Mouse (Mus musculus): ENCODE measurements around the gene Fopnl.

The Fopnl gene

DNA sequence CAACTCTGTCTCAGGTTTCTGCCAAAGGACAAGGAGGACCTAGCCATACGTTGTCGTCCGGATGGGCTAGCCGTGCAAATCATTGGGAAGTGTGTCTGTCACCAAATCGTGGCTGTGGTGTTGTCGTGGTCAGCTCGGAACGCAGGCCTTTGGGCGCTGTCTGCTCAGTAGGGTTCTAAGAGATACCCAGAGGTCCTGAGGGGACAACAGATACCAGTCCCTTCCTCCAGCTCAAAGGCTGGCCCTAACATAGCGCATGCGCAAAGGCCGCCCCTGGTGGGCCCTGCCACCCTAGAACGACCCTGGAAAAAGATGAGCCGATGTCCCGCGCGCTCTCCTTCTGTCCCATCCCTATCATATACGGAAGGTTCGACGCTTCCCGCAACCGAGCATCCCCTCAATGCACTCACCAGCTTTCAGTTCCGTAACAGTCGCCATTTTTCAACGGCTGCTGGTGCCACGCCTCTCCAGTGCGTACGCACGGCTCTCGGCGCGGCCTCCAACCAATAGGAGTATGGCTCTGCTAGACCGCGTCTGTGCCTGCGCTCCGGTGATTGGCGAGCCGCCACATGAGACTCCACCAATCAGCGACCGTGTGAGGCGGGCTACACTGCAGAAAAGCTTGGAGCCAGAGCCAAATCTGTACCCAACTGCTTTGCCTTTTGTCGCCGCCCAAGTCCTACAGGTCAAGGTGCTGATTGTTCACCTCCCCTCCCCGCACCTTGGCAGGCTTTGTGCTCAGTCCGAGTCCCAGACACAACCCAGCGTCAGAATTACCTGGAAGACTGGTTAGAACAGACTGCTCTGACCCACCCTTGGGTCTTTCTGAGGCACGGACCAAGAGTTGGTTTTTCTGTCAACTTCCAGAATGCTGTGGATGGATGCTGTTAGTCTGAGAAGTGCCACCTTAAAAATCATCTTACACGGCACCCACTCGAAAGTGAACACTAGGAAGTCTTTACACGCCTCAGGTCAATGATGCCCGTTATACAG, at the start of gene Fopnl:
Fopnl (minus strand) TSS at position 522 of the 993 bp plus-strand sequence.
- peak; percentile 98 for DNase-seq (ENCODE audit: low read depth)

DNA sequence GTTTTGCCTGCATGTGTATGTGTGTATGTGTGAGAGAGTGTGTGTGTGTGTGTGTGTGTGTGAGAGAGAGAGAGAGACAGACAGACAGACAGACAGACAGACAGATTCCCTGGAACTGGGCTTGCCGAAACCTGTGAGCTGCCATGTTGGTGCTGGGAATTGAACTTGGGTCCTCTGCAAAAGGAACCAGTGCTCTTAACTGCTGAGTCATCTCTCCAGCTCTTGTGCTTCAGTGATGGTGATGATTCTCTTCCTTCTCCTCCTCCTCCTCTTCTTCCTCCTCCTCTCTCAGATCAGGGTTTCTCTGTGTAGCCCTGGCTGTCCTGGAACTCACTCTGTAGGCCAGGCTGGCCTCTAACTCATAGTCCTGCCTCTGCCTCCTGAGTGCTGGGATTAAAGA, 48.8 kb upstream of the Fopnl start:
- no peak for DNase-seq (ENCODE audit: low read depth)

- no peak for DNase-seq (ENCODE audit: low read depth)
These were observed 48.3 kb upstream of the Fopnl start for GRCm38 (mm10) chr16:14365457-14365856.

DNA sequence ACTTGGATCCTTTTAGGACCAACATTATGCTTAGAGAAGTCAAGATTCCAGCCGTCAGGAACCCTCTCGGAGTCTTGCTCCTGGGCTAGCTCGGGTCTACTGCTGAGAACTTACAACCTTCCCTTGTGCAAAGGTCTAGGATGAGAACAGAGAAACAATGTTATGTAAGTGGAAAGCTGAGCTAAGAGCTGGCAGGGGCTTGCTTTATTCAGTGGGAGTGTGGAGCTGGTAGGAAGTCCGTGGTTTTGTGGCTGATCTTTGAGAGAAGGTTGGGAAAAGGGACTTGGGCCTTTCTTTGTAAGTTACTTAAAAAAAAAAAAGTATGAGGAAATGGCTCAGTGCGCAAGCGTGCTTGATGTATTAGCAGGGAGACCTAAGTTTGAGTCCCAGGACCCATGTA, 46.9 kb upstream of the Fopnl start:
- no peak for DNase-seq (ENCODE audit: low read depth)

- no peak for DNase-seq (ENCODE audit: low read depth)
These were observed 46.3 kb upstream of the Fopnl start for GRCm38 (mm10) chr16:14363496-14363895.

DNA sequence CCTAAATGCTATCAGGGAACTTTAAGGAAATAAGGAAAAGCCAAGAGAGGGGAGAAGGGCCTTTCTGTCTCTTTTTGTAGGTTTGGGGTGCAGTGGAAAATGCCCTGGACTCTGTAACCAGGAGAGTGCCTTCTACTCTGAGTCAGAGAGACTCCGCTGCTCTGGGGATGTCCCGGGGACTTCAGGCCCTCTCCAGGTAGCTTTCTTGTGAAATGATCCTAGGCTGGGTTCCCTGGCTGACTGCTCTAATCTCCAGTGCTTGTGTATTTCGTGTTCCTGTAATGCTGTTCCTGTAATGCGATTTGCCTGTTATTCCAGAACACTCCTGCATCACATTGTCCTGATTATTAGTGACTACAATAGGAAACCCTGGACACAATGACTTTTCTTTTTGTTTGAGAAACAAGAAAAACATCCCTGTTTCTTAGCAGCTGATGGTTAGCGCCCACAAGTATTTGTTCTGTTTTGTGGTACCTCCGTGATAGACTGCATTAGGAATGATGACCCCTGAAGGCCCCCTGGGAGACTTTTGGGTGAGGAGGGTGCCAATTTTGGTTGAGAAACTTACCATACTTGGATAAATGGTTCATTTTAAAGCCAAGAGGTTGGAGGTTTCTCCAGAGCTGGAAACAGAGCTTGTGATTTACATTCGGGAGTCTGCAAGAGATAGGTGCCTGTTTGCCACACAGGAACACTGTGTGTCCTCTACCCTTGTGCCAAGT, 45.1 kb upstream of the Fopnl start:
- no peak for DNase-seq (ENCODE audit: low read depth)

DNA sequence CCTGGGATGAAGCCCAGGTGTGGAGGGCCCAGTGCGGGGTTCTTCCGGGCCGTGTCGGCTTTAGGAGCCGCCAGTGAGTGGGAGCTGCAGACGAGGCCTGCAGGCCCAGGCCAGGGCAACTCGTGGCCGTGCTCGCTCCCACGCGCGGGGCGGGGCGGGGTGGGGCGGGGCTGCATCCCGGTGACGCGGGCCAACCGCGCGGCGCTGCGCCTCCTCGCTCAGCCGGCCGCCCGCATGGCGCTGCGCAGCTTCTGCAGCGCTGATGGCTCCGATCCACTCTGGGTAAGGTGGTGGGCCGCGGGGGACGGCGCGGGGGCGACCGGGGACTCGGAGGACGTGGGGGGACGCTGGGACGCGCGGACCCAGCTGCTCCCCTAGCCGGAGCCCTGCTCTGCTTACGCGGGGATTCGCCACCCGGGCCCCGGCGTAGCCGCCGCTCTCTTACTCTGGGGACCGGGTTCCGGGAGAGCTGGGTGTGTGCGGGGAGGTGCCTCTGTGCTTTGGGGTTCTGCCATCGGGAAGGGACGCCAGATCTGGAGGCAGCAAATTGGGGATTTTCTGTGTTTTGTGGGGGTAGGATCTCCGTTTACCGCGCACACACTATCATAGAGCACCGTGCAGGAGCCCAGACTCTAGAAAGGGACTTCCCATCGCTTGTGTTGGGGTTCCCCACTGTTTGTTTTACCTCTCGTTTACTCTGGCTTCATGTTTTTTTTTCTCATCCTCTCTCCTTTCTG, 44.3 kb upstream of the Fopnl start, which contains the start of gene Abcc1:
Abcc1 (plus strand) TSS at position 197 of the 737 bp plus-strand sequence.
- peak; percentile 81 for DNase-seq (ENCODE audit: low read depth)

DNA sequence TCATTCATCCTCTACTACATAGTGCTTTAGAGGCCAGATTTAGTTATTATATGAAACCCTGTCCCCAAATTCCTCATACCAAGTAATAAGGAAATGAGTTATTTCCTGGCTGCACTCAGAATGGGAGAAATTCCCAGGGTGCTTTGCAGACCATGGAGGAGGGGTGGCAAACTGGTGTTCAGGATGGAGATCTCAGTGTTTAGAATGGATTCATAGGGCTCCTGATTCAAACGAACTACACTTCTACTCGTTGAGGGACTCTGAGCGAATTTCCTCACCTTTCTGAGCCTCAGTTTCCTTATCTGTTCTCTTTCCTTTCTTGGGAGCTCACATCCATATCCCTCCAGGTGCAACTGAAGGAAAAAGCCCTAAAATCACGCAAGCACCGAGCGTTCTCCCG, 43.7 kb upstream of the Fopnl start:
- no peak for DNase-seq (ENCODE audit: low read depth)

- no peak for DNase-seq (ENCODE audit: low read depth)
These were observed 41.3 kb upstream of the Fopnl start for GRCm38 (mm10) chr16:14358531-14358930.

- no peak for DNase-seq (ENCODE audit: low read depth)
These were observed 40.7 kb upstream of the Fopnl start for GRCm38 (mm10) chr16:14357859-14358258.

- DNase-seq (ENCODE audit: low read depth): no peak
These were observed 35.5 kb upstream of the Fopnl start for GRCm38 (mm10) chr16:14352663-14353062.

GRCm38 (mm10) chr16:14352234-14352633, 35.0 kb upstream of the Fopnl start:
- no peak for DNase-seq (ENCODE audit: low read depth)

- no peak for DNase-seq (ENCODE audit: low read depth)
These were observed 34.4 kb upstream of the Fopnl start for GRCm38 (mm10) chr16:14351571-14351970.

DNA sequence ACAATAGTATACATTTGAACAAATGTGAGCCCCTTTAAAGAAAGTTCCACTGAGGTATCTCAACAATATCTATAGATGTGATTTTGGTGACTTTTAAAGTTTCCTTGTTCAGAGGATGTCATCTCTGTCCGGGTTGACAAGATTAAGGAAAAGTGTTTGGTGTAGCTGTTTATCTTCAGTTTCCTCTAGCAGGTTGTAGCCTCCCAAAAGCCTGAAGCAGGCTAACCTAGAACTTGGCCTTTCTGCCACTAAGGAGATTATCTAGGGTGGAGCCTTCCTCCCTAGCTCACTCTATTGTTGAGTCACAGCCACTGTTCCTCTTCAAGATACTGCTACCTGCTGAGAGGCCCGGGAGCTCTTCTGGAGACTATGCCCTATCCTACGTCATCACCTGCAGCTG, 27.8 kb upstream of the Fopnl start:
- DNase-seq (ENCODE audit: low read depth): no peak

- no peak for DNase-seq (ENCODE audit: low read depth)
These were observed 11.0 kb upstream of the Fopnl start for GRCm38 (mm10) chr16:14328156-14328555.

DNA sequence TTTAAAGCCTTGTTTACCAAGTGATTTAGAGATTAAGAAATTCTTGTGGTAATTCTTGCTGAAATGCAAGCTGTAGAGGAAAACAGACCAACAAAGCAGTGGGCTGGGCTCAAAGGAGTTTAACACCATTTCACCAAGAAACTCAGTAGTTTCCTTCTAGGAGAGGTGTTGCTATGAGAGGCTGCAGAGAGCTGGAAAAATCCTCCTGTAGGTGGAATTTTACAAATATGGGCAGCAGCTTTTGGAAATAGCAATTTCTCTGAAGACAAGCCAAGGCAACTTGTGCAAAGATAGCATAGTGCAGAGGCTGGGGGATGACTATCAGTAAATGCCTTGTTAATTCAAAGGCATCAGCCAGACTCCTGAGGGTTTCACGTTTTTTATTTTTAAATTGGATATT, 3.3 kb upstream of the Fopnl start:
- DNase-seq (ENCODE audit: low read depth): no peak

- no peak for DNase-seq (ENCODE audit: low read depth)
These were observed 2.5 kb upstream of the Fopnl start for GRCm38 (mm10) chr16:14319681-14320080.

- no peak for DNase-seq (ENCODE audit: low read depth)
These were observed 4.3 kb downstream of the Fopnl start for GRCm38 (mm10) chr16:14312914-14313313.

GRCm38 (mm10) chr16:14311371-14311770, 5.8 kb downstream of the Fopnl start:
- DNase-seq (ENCODE audit: low read depth): peak; percentile 78

- no peak for DNase-seq (ENCODE audit: low read depth)
These were observed 7.4 kb downstream of the Fopnl start for GRCm38 (mm10) chr16:14309833-14310232.

DNA sequence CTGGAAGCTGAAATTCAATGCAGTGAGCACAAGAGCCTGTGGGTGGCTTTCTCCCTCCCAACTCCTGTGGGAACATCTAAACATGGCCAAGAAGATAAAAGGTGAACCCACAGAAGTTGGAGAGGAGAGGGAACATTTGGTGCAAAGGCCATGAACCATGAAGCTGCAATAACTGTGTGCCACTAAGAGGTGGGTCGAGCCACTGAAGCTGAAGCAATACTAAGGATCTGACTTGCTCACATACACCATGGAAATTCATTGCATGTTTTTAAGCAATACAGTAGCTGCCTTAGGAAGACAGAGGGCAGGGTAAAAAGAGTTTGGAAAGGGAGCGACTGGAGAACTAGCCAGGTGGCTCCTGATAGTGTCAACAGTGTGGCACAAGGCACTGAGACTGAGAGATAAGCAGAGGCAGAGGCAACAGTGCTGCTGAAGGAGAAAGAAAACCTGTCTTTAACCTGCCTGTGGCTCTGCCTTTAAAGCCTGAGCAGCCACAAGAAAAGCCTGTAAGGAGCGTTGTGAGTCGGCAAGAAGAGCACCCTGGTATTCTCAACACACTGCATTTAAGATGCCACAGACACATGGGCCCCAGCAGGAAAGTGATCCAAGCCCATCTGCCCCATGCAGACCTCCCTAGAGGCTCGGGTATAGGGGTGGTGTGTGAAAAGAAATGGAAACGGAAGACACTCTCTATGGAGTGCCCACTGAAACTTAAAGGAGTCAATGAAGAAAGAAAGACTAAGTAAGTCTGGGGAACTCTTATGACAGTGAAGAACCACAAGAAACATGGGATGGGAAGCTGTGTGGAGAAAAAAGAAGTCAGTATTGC, 8.7 kb downstream of the Fopnl start:
- no peak for DNase-seq (ENCODE audit: low read depth)

All from naive thymus-derived CD4-positive, alpha-beta T cell, adult 2 months (primary cell).